Mouse (Mus musculus) lung, embryonic 14.5 days (tissue): ENCODE results near the gene Haus4. TPM values are rescaled to one million over a fixed set of nuclear protein-coding genes. Genes with fewer than 3 reads are reported as not detected.

ENCODE experiments used
- ATAC-seq: fragments of 200-750 bp; cut with Nextera tagmentation; 2 replicates; pipeline ENCODE4 v1.8.0; 2017; ENCODE audit warnings: mild to moderate bottlenecking, moderate TSS enrichment, moderate library complexity; ENCODE audit not compliant: insufficient read depth
- DNase-seq: peaks from one replicate; pipeline ENCODE4 v3.0.0-alpha.2; 2015
- H3K27ac ChIP-seq: fragments of 300-500 bp; sonication (generic); 2 replicates; pipeline ENCODE4 v1.5.1; 2014; ENCODE audit warnings: low read depth, mild to moderate bottlenecking, moderate library complexity
- H3K27me3 ChIP-seq: fragments of 300-500 bp; sonication (generic); 2 replicates; pipeline ENCODE4 v1.6.1; 2014; ENCODE audit warnings: low read length, control low read depth; ENCODE audit not compliant: insufficient read depth
- H3K36me3 ChIP-seq: fragments of 300-500 bp; sonication (generic); 2 replicates; pipeline ENCODE4 v1.6.1; 2014; ENCODE audit warnings: control low read depth; ENCODE audit not compliant: insufficient read depth
- H3K4me1 ChIP-seq: fragments of 300-500 bp; sonication (generic); 2 replicates; pipeline ENCODE4 v1.6.1; 2014; ENCODE audit warnings: antibody characterized with exemption, control low read depth; ENCODE audit not compliant: insufficient read depth
- H3K4me2 ChIP-seq: fragments of 300-500 bp; sonication (generic); 2 replicates; pipeline ENCODE4 v1.6.1; 2014; ENCODE audit warnings: mild to moderate bottlenecking
- H3K4me3 ChIP-seq: fragments of 300-500 bp; sonication (generic); 2 replicates; pipeline ENCODE4 v1.5.1; 2014; ENCODE audit warnings: low read depth, low read length
- H3K9ac ChIP-seq: fragments of 300-500 bp; sonication (generic); 2 replicates; pipeline ENCODE4 v1.6.1; 2014
- H3K9me3 ChIP-seq: fragments of 300-500 bp; sonication (generic); 2 replicates; pipeline ENCODE4 v1.6.1; 2016; ENCODE audit warnings: low read depth, low read length, control low read depth
- CTCF ChIP-seq: IDR thresholded peaks from 2 replicates; pipeline ENCODE4 v1.5.1; 2016; ENCODE audit warnings: antibody characterized with exemption, low read depth
- WGBS: fragments of 180-500 bp; shearing (Covaris S2); extraction: QIAGEN DNeasy Blood & Tissue Kit; methylation state at CpG from one replicate; pipeline ENCODE4 v1.1.7; 2014; 5-methylcytosine and 5-hydroxymethylcytosine counted together
- polyA plus RNA-seq: library from polyadenylated mRNA; unstranded; fragments of >200 nt; fragmentation: Nextera tagmentation; extraction: Ambion mirVana; gene quantifications from 2 replicates; pipeline ENCODE4 v1.2.1, GENCODE M21; 2014

Haus4 gene
- polyA plus RNA-seq, 1 experiment from 2014 or later, result 60.3 TPM

GRCm38 (mm10) chr14:54553454-54553974 is 902 bp downstream of the Haus4 start:
- peak overlapping the region; percentile 82 for H3K9ac ChIP-seq
- WGBS, result 2% methylated on average over 21 of the region's 21 CpGs
- H3K36me3 ChIP-seq, result peaks cover 24% of the 10 kb centered on the region
- DNase-seq, result peak; percentile 61
- H3K4me1 ChIP-seq, result peaks cover 5% of the 10 kb centered on the region; the same call in 1 of the 2 replicates
- H3K27me3 ChIP-seq, result no peaks in the 10 kb centered on the region
- peak overlapping the region; percentile 95 for H3K27ac ChIP-seq
- ATAC-seq, result 0 out of 2 replicates have a peak, but pooled peaks have one; percentile 13
- H3K4me3 ChIP-seq, result peak overlapping the region; percentile 61
- TF ChIP-seq CTCF, result no peak
- H3K9me3 ChIP-seq, result no peaks in the 10 kb centered on the region
- peak overlapping the region; percentile 93 for H3K4me2 ChIP-seq

GRCm38 (mm10) chr14:54544703-54545102 is 9.7 kb downstream of the Haus4 start:
- H3K9me3 ChIP-seq, result no peaks in the 10 kb centered on the region
- H3K36me3 ChIP-seq, result peaks cover 75% of the 10 kb centered on the region
- no peak overlapping the region for H3K27ac ChIP-seq
- H3K27me3 ChIP-seq, result no peaks in the 10 kb centered on the region
- no peaks in the 10 kb centered on the region for H3K4me1 ChIP-seq
- ATAC-seq, result no peak
- no peak overlapping the region for H3K4me3 ChIP-seq
- no peak for TF ChIP-seq CTCF
- no peak for DNase-seq
- 78% methylated on average over 5 of the region's 5 CpGs for WGBS
- H3K9ac ChIP-seq, result no peak overlapping the region
- no peak overlapping the region for H3K4me2 ChIP-seq

- Histone ChIP-seq H3K27me3 (no peaks in the 10 kb centered on the region), H3K4me3 (no peak overlapping the region), H3K36me3 (peaks cover 39% of the 10 kb centered on the region), H3K4me2 (no peak overlapping the region), H3K9me3 (no peaks in the 10 kb centered on the region), H3K4me1 (no peaks in the 10 kb centered on the region), H3K27ac (no peak overlapping the region), H3K9ac (no peak overlapping the region)
- DNase-seq, result no peak
- whole genome bisulfite sequencing, result 63% methylated on average over 11 of the region's 11 CpGs
- ATAC-seq, result no peak
- no peak for TF ChIP-seq CTCF
Observed at GRCm38 (mm10) chr14:54540771-54541170, 13.6 kb downstream of the Haus4 start.

- DNase-seq, result no peak
- H3K9me3 ChIP-seq, result no peaks in the 10 kb centered on the region
- no peak overlapping the region for H3K27ac ChIP-seq
- H3K4me2 ChIP-seq, result no peak overlapping the region
- no peaks in the 10 kb centered on the region for H3K4me1 ChIP-seq
- peaks cover 18% of the 10 kb centered on the region for H3K36me3 ChIP-seq
- no peak overlapping the region for H3K4me3 ChIP-seq
- no peaks in the 10 kb centered on the region for H3K27me3 ChIP-seq
- ATAC-seq, result no peak
- peak; percentile 17; the same call in 1 of the 2 replicates for TF ChIP-seq CTCF
- no peak overlapping the region for H3K9ac ChIP-seq
- WGBS, result 96% methylated on average over 2 of the region's 2 CpGs
Observed at GRCm38 (mm10) chr14:54538580-54538979, 15.8 kb downstream of the Haus4 start.

- H3K27me3 ChIP-seq, result no peaks in the 10 kb centered on the region
- DNase-seq, result peak; percentile 95
- no peaks in the 10 kb centered on the region; the same call in 1 of the 2 replicates for H3K4me1 ChIP-seq
- TF ChIP-seq CTCF, result peak; percentile 88
- H3K36me3 ChIP-seq, result no peaks in the 10 kb centered on the region
- no peak overlapping the region for H3K27ac ChIP-seq
- H3K4me2 ChIP-seq, result 0 out of 2 replicates have a peak overlapping the region, but pooled peaks have one; percentile 3
- whole genome bisulfite sequencing, result 11% methylated on average over 17 of the region's 17 CpGs
- no peak overlapping the region for H3K9ac ChIP-seq
- H3K9me3 ChIP-seq, result no peaks in the 10 kb centered on the region
- ATAC-seq, result peak; percentile 83
- no peak overlapping the region for H3K4me3 ChIP-seq
Observed at GRCm38 (mm10) chr14:54528446-54529111, 25.8 kb downstream of the Haus4 start.

- 22% methylated on average over 5 of the region's 5 CpGs for WGBS
- H3K4me2 ChIP-seq, result peak overlapping the region; percentile 67
- H3K36me3 ChIP-seq, result no peaks in the 10 kb centered on the region
- no peak for TF ChIP-seq CTCF
- no peaks in the 10 kb centered on the region for H3K27me3 ChIP-seq
- no peak overlapping the region for H3K27ac ChIP-seq
- peak; percentile 45; the same call in 1 of the 2 replicates for ATAC-seq
- H3K4me1 ChIP-seq, result no peaks in the 10 kb centered on the region; the same call in 1 of the 2 replicates
- no peaks in the 10 kb centered on the region for H3K9me3 ChIP-seq
- no peak overlapping the region for H3K4me3 ChIP-seq
- peak overlapping the region; percentile 38; the same call in 1 of the 2 replicates for H3K9ac ChIP-seq
- DNase-seq, result no peak
Observed at GRCm38 (mm10) chr14:54528007-54528393, 26.4 kb downstream of the Haus4 start.

- TF ChIP-seq CTCF, result no peak
- H3K4me1 ChIP-seq, result no peaks in the 10 kb centered on the region; the same call in 1 of the 2 replicates
- H3K4me3 ChIP-seq, result peak overlapping the region; percentile 29
- no peaks in the 10 kb centered on the region for H3K36me3 ChIP-seq
- peak; percentile 62 for ATAC-seq
- DNase-seq, result peak; percentile 70
- peak overlapping the region; percentile 38 for H3K9ac ChIP-seq
- no peak overlapping the region; the same call in 1 of the 2 replicates for H3K27ac ChIP-seq
- WGBS, result 1% methylated on average over 18 of the region's 18 CpGs
- H3K9me3 ChIP-seq, result no peaks in the 10 kb centered on the region
- H3K4me2 ChIP-seq, result peak overlapping the region; percentile 67
- H3K27me3 ChIP-seq, result no peaks in the 10 kb centered on the region
Observed at GRCm38 (mm10) chr14:54527227-54528006, 27.0 kb downstream of the Haus4 start.
